Mouse (Mus musculus) cortical plate, adult 2 months (tissue): ENCODE measurements around the gene Clp1.

Experiments
- CTCF ChIP-seq: fragments of 200-500 bp; IDR thresholded peaks from 2 replicates; pipeline ENCODE4 v1.5.1; 2011; ENCODE audit warnings: mild to moderate bottlenecking, control low read depth, low read length; ENCODE audit not compliant: insufficient read depth; ENCODE audit errors: extremely low read depth
- POLR2A ChIP-seq: fragments of 200-500 bp; IDR thresholded peaks from 2 replicates; pipeline ENCODE4 v1.6.1; 2011; ENCODE audit warnings: mild to moderate bottlenecking, low read length, control low read depth; ENCODE audit not compliant: insufficient read depth; ENCODE audit errors: extremely low read depth

- TF ChIP-seq CTCF (peak; percentile 18; the same call in 1 of the 2 replicates), POLR2A (no peak)
Measured at GRCm38 (mm10) chr2:84740608-84741333, 13.6 kb upstream of the Clp1 start.
